Mouse (Mus musculus) embryo, embryonic 9.5 days (tissue): Measurements from ENCODE around the gene Zfp607b.

ENCODE experiments used
- DNase-seq: peaks from one replicate; pipeline ENCODE4 v3.0.0-alpha.2; 2017; ENCODE audit errors: extremely low spot score

The Zfp607b gene

DNA sequence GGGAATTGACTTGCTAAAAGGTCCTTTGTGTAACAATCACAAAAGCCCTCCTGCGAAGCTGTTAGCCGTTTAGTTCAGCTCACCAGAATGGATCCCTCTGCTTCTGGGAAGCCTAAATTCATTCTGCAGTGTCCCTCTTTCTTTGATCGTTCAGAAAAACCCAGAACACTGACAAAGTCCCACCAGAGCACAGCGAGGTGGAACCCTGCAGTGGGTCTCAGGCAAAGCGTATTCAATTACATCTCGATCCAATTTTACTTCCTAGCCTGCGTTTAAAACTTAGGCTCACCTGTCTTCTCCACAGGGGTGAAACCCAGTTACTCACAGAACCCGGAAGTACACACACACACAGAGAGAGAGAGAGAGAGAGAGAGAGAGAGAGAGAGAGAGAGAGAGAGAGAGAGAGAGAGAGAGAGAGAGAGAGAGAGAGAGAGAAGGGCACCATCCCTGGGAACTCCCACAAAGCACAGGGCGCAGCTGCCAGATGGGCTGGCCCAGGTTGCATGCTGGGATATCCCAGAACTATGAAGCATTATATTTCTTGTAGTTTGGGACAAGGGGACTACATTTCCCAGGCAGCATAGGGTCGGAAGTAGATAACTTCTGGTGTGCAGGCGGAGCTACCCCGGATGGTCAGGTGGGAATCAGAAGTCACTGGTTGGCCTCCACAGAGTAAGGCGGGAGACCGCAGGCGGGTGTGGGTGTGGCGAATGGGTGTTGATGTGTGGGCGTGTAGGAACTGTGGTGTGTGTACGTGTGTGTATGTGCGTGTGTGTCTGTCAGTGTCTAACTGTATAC, at the start of gene Zfp607b:
Gene Zfp607b, plus strand, starts transcription at position 526 of the 798 bp plus-strand sequence.
- DNase-seq: peak; percentile 90

DNA sequence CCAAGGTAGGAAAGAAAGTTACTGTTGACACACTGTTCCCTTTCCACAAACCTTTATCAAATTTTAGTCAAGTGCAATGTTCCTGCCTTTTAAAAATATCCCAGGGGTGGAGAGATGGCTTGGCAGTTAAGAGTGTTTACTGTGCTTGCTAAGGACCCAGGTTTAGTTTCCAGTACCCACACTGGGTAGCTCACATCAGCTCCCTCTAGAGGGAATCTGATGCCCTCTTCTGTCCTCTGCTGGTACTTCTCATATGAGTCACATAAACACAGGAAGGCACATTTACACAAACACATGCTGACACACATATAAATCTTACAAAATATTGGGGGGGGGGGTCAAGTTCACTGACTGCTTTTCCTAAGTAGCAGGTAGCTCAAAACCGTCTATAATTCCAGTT, 44.7 kb upstream of the Zfp607b start:
- no peak for DNase-seq

DNA sequence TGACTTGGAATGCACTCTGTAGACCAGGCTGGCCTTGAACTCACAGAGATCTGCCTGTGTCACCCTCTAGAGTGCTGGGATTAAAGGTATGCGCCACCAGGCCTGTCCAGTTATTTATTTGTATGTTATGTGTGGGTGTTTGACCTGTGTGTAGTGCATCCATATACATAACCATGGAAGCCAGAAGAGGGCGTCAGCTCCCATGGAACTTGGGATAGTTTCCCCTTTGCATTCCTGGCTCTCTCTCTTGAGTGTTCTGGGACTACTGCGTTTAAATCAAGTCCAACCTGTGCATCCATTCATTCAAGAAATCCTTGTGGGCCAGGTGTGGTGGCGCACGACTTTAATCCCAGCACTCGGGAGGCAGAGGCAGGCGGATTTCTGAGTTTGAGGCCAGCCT, 42.6 kb upstream of the Zfp607b start:
- DNase-seq: no peak

DNA sequence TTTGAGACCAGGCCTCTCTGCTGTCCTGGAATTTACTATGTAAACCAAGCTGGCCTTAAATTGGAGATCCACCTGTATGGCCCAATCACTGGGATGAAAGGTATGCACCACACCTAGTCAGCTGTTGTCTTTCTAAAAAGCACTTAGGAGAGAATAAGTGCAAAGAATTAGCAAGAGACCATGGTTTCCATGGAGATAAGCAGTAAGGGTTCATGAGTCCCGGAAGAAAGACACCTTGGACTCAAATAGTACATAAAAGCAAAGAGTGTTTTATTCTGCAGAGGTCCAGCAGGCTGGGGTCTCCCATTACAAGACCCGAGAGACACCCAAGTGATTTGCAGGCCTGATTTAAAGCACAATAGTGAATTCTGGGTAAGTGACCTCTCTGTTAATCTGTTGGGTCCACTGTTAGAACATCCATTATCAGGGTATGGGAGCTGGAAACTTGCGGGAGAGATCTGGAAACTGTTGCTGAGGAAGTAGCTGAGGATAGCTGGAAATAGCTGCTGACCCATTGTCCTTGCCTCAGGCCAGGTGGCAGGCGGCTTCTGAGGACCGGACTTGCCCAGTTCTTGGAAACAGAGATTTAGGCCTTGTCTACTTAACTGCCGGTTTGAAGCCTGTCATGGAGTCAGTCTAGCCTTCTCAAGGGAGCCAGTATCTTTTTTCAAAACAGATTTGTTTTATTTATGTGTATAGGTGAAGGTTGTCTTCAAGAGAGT, 41.7 kb upstream of the Zfp607b start:
- DNase-seq: no peak

DNA sequence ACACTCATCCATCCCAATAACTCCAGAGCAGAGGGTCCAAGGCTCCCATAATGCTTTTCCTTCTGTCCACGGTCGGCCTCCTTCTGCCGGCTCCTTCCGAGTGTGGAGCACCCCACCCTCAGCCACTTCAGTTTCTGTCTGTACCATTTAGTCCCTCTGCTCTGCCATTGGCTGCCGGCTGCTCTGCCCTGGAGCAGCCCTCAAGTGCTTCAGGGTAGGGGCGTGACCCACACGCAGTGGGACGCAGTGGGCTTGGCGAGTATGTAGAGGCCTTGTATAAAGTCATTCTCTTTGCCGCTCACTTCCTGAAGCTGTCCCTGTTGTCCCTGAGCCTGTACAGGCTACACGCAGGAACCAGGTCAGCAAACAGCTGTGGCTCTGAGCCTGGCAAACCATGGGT, 39.4 kb upstream of the Zfp607b start:
- no peak for DNase-seq

DNA sequence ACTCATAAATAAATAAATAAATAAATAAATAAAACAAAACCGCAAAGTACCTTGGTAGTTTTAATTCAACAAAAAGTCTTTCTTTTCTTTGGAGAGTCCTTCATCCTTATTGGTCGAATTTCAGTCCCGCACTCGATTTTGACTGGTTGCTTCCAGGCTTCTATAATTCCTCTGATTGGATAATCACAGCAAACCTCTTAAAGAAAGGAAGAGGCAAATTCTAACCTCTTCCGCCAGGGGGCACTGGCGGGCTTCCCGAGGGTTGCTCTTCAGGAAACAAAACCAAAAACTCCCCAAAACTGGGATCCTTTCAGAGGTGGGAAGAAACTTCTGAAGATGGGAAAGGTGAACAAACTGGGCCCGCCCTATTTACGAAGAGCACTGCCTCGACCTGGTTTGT, 38.2 kb upstream of the Zfp607b start:
- DNase-seq: peak; percentile 75

DNA sequence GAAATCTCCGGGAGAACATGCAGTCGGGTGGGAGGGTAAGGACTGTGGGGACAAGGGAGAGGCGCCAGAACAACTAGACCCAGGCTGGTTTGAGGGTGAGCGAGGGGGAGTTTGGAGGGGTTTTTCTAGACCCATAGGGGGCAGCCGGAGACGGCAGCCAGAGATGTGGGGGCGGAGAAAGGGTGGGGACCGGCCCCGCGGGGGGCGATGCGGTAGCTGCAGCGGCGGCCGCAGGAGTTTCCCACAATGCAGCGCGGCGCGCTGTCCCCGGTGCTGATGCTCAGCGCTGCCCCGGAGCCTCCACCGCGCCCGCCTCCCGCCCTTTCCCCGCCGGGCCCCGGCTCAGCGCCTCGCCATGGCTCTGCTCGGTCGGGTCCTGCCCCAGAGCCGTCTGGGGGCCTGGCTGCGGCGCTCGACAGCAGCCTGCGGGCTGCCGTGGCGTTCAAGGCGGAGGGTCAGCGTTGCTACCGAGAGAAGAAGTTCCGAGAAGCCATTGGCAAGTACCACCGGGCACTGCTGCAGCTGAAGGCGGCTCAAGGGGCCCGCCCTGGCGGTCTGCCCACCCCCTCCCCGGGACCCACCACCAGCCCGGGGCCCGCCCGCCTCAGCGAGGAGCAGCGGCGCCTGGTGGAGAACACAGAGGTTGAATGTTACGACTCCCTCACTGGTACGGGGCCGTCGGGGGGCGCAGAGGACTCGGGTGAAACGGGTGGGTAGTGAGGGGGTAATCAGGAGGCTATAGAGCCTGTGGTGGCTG, 35.3 kb upstream of the Zfp607b start, which contains the start of gene Ttc9b:
Gene Ttc9b, plus strand, starts transcription at position 235 of the 757 bp plus-strand sequence.
- DNase-seq: peak; percentile 65

DNA sequence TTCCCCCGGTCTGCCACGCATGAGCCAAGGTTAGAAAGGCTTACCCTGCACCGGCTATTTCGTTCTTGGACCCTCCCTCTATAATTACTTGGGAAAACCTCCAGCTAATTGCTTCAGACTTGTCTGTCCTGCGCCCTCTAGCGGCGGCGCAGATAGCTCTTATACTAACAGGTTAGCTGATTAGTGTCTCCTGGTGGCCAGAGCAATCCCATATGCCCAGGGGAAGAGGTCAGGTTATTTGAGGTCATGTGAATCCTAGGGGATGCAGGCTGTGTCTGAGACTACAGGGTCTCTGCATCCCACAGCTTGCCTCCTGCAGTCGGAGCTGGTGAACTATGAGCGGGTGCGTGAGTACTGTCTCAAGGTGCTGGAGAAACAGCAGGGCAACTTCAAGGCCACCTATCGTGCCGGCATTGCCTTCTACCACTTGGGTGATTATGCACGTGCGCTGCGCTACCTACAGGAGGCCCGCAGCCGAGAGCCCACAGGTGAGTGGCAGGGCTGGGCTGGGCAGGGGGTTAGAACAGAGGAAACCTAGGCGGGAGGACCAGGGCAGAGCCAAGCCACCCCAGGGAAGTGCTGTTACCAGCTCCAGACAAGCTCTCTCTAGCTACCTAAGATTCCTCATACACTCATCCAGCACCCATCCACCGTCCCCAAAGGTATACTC, 34.4 kb upstream of the Zfp607b start:
- no peak for DNase-seq

DNA sequence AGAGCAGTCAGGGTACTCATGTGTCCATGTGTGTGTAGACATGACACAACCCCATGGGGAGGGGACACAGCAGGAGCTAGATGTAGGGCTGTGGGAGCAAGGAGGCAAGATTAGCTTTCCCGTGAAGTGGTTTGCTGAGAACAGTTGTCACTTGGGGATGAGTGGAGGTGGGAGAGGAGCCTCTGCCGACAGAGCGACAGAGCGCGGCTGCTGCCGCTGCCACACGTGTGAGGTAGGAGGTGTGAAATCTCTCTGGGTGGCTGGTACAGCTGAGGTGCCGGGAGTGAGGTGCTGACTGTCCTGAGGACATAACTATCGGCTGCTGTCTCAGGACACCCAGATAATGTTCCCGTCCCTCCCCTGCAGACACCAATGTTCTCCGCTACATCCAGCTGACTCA, 33.6 kb upstream of the Zfp607b start:
- no peak for DNase-seq

DNA sequence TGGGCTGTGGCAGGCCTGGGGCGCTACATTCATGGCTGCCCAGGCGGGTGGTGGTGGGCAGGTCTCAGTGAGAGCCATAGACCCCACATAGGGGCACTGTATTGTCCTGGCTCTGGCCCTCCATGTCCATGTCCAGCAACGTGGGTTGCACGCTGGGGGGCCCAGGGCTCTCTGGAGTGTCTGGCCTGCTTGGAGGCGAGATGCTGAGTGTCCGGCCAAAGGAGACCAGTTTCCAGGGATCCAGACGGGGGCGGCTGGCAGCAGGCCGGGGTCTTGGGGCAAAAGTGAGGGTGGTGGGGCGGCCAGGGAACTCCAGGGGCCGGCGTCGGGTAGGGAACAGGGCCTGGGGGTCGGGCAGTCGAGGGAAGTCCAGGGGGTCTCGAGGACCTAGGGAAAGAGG, 32.5 kb upstream of the Zfp607b start:
- DNase-seq: no peak

DNA sequence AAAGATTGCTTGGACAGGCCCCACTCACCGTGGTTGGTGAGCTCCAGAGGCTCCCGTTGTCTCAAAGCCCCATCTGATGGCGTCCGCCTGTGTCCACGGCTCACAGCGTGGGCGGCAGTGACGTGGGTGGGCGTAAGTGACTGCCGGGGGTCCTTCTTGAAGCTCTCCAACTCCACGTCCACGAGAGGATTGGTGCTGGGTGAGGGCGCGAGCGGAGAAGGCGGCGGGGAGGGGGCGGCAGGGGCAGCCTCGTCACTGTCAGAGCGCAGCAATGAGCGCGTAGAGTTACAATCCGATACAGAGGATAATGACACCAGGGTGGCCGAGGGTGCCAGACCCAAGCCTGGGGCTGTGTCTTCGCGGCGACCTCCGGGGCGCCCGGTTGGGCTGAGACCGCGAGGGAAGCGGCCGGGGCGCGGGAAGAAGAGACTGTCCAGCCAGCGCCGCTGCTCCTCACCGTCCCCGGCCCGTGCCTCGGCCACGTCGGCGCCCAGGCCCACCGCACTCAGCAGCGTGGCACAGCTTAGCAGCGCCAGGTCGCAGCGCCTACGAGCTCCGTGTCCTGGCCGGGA, 31.2 kb upstream of the Zfp607b start:
- no peak for DNase-seq

DNA sequence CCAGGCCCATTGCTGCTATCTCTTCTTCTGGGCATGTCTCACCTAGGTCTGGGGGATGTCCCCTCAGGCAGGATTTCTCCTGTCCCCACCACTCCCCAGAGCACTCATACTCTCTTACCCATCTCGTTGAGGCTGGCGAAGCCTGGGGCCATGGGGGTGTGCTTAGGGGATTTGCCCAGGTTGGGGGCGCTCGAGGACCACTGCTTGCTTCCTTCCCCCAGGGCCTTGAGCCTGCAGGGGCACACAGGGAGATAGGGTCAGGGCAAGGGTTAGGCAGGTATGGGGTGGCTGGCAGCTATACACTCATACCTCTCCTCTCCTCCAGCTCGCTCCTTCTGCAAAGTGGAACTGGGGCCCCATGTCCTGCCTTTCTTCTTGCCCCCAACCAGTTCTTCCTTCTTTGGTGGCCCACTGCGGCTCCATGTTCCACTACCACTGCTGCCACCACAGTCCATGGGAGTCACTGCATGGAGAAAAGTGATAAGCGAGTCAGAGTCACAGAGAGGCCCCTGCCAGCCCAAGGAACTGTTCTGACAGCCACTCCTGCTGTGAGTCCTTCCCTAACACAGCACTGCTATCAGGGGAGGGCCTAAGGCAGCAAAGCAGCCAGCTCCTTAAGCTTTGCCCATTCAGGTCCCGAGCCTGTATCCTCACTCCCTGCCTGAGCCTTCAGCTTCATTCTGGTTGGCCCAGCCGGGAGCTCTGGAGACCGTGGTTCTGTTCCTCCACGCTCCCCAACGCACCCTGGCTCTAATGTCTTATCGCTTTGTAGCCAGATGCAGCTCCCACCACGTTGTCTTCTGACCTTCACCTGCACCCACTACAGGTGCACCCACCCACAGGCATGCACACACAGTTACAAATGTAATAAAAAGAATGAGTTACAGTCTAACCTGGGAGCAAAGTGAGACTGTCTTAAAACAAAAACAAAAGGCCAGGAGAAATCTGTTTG, 30.2 kb upstream of the Zfp607b start:
- DNase-seq: no peak

DNA sequence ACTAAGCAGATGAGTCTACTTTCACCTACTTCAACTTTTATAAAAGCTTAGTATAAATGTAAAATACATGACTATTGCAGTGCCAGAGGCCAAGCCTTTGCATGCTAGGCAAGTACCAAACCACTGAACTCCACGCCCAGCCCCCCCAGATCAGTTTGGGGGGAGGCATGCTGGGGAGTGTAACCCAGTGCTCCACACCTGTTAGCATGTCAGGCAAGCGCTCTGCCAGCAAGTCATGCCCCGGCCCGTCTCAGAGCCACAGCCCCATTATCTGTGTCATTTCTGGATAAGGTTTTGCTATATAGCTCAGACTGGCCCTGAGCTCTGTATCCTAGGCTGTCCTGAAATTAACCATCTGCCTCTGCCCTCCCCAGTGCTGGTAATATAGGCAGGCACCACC, 27.1 kb upstream of the Zfp607b start:
- DNase-seq: no peak

DNA sequence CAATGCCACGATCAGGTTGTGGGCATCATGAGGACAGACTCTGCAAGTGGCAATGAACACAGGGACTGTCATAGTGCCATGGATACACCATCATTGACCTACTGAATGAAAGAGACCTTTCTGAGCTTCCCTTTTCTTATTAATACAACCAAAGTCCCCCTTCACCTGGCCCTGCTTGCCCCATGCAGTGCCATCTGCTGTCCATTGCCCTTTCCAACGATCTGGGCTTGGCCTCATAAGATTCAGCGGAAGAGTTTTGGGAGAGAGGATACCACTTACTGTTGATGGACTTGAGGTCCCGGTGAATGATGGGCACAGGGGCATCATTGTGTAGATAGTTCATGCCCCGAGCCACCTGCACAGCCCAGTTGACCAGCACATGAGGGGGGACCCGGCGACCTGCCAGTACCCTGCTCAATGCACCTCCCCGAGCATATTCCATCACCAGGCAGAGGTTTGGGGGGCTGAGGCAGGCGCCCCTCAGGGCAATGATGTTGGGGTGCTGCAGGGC, 16.0 kb upstream of the Zfp607b start:
- no peak for DNase-seq

DNA sequence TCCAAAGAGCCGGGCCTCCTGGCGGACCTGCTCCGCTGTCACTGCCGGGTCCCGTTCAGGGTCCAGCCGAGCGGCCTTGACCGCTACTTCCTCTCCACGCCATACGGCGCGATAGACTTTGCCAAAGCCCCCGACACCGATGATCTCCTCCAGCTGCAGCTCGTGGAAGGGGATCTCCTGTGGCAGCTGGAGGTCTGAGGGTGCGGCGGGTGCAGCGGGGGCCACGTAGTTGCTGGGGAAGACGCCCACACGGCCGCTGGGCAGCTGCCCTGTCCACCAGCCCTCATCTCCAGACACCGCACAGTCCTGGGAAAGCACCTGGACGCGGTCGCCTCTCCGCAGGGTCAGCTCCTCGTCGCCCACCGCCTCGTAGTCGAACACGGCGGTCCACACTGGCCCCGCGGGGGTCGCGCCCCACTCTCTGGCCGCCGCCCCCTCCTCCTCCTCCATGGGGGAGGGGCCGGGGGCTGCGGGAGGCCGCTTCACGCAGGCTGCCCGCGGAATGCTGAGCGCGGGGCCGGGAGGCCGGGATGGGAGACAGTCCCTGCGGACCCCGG, 15.5 kb upstream of the Zfp607b start:
- DNase-seq: no peak

DNA sequence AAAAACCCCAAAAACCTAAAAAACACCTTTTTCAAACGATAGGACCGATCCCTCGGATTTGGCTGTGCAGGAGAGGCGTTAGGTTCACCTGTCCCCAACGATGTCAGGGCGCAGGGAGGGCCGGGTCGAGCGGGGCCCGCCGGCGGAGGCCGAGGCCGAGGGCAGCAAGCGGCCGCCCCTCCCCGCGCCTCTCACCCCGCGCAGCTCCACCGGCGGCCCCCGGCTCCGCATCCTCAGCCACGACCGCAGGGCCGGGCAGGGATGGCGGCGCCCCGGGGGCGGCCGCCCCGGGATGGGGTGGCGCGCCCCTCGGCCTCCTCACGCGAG, 15.0 kb upstream of the Zfp607b start:
- no peak for DNase-seq

DNA sequence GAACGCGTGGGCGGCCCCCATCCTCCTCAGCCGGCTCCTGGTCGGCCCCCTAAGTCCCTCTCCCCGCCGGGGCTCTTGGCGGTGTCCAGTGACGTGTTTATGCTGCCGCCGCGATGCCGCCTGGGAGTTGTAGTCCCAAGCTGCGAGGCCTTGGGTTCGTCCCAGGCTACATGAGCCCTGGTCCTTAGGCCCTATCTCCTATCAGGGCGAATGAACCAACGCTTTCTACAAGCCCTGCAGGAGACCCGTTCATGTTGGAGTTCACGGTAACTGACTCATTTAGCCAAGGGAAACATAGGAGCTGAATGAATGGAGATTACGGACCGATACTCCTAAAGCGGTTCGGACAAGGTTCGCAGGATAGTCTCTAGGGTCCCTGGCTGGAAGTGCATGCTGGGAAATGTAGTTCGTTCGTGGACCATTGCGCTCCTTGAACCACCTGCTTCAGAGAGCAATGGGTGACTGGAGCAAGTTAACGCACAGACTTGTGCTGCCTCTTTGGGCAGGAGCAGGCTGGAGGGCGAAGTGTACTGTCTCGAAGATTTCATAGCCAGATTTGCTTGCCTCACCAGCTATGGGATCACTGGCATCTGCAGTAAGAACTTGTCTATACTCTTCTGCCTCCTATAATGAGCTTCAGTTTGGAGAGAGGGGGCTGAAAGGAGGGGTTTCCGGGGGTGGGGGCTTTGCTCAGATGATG, 14.5 kb upstream of the Zfp607b start, which contains the start of gene Map3k10:
Gene Map3k10, minus strand, starts transcription at position 77 of the 700 bp plus-strand sequence.
- peak; percentile 98 for DNase-seq

DNA sequence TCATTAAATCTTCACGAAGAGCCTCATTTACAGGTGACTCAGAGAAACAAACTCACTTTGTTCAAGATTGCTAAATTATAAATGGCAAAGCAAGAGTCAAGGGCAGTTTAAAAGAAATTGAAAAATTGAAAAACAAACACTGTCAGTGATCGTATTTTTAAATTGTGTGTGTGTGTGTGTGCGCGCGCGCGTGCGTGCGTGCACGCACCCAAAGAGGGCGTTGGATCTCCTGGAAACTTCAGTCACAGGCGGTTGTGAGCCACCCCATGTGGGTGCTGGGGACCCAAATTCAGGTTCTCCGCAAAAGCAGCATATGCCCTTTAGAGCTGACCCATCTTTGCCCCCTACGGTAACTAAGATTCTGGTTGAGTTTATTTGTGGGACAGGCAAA, 13.9 kb upstream of the Zfp607b start:
- DNase-seq: no peak

DNA sequence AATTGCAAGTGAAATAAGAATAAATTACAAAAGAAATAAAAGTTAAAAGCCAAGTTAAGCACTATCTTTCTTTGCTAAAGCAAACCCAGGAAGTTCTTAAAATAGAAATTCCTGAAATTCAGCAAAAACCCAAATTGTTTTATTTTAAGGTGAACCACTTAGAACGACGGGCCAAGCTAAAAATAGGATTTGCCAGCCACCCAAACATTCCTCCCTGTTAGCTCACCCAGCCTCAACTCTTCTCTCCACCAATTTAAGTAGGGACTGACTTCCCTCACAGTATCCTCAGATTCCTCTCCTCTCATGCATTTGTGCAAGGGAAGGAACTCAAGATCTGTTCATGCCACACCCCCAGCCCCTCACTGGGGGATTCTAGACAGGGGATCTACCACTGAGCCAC, 5.9 kb upstream of the Zfp607b start:
- DNase-seq: no peak
